Mouse (Mus musculus) stomach, embryonic 16.5 days (tissue): ENCODE results near the gene Cplx3. TPM values are rescaled to one million over a fixed set of nuclear protein-coding genes. Genes with fewer than 3 reads are reported as not detected.

Experiments used
- ATAC-seq: fragments of 200-750 bp; cut with Nextera tagmentation; 2 replicates; pipeline ENCODE4 v1.8.0; 2017; ENCODE audit warnings: moderate number of reproducible peaks, moderate TSS enrichment; ENCODE audit not compliant: insufficient read depth, low FRiP score
- H3K27ac ChIP-seq: fragments of 300-500 bp; sonication (generic); 2 replicates; pipeline ENCODE4 v1.5.1; 2014; ENCODE audit warnings: low read length
- H3K27me3 ChIP-seq: fragments of 300-500 bp; sonication (generic); 2 replicates; pipeline ENCODE4 v1.6.1; 2014; ENCODE audit warnings: low read length, control low read depth, mixed read lengths; ENCODE audit not compliant: control insufficient read depth, insufficient read depth
- H3K36me3 ChIP-seq: fragments of 300-500 bp; sonication (generic); 2 replicates; pipeline ENCODE4 v1.6.1; 2014; ENCODE audit warnings: low read length; ENCODE audit not compliant: control insufficient read depth, insufficient read depth
- H3K4me1 ChIP-seq: fragments of 300-500 bp; sonication (generic); 2 replicates; pipeline ENCODE4 v1.6.1; 2014; ENCODE audit warnings: low read length, control low read depth, mixed read lengths; ENCODE audit not compliant: control insufficient read depth, insufficient read depth
- H3K4me2 ChIP-seq: fragments of 300-500 bp; sonication (generic); 2 replicates; pipeline ENCODE4 v1.6.1; 2014; ENCODE audit warnings: low read depth, low read length, mixed read lengths
- H3K4me3 ChIP-seq: fragments of 300-500 bp; sonication (generic); replicated peaks from 2 replicates; pipeline ENCODE4 v1.5.1; 2014; ENCODE audit warnings: mild to moderate bottlenecking, low read length
- H3K9ac ChIP-seq: fragments of 300-500 bp; sonication (generic); 2 replicates; pipeline ENCODE4 v1.6.1; 2014; ENCODE audit warnings: low read length
- H3K9me3 ChIP-seq: fragments of 300-500 bp; sonication (generic); replicated peaks from 2 replicates; pipeline ENCODE4 v1.6.1; 2016; ENCODE audit warnings: low read length, control low read depth; ENCODE audit not compliant: control insufficient read depth
- WGBS: fragments of 180-500 bp; shearing (Covaris S2); extraction: QIAGEN DNeasy Blood & Tissue Kit; methylation state at CpG from one replicate; pipeline ENCODE4 v1.1.7; 2014; 5-methylcytosine and 5-hydroxymethylcytosine counted together
- polyA plus RNA-seq: library from polyadenylated mRNA; unstranded; fragments of >200 nt; fragmentation: Nextera tagmentation; extraction: Ambion mirVana; gene quantifications from 2 replicates; pipeline ENCODE4 v1.2.1, GENCODE M21; 2015

Cplx3 gene
- polyA plus RNA-seq, 1 experiment from 2014 or later, result not detected

GRCm38 (mm10) chr9:57597929-57598382 is 8.1 kb downstream of the Cplx3 start:
- 31% methylated on average over 4 of the region's 4 CpGs for WGBS
- no peak overlapping the region for H3K4me3 ChIP-seq
- H3K4me1 ChIP-seq, result peaks cover 5% of the 10 kb centered on the region; the same call in 1 of the 2 replicates
- no peaks in the 10 kb centered on the region for H3K27me3 ChIP-seq
- ATAC-seq, result peak; percentile 8; the same call in 1 of the 2 replicates
- H3K27ac ChIP-seq, result no peak overlapping the region
- H3K9ac ChIP-seq, result no peak overlapping the region
- H3K4me2 ChIP-seq, result no peak overlapping the region
- no peaks in the 10 kb centered on the region for H3K36me3 ChIP-seq
- no peaks in the 10 kb centered on the region for H3K9me3 ChIP-seq

- H3K4me1 ChIP-seq, result peaks cover 5% of the 10 kb centered on the region; the same call in 1 of the 2 replicates
- no peak for ATAC-seq
- 81% methylated on average over 8 of the region's 8 CpGs for WGBS
- no peaks in the 10 kb centered on the region for H3K27me3 ChIP-seq
- H3K36me3 ChIP-seq, result no peaks in the 10 kb centered on the region
- H3K4me2 ChIP-seq, result no peak overlapping the region
- H3K9ac ChIP-seq, result no peak overlapping the region
- no peaks in the 10 kb centered on the region for H3K9me3 ChIP-seq
- H3K27ac ChIP-seq, result no peak overlapping the region
- no peak overlapping the region for H3K4me3 ChIP-seq
Measured at GRCm38 (mm10) chr9:57597265-57597664, 8.8 kb downstream of the Cplx3 start.

GRCm38 (mm10) chr9:57594174-57594509 is 11.9 kb downstream of the Cplx3 start:
- H3K27ac ChIP-seq, result no peak overlapping the region
- H3K27me3 ChIP-seq, result no peaks in the 10 kb centered on the region
- no peak overlapping the region for H3K9ac ChIP-seq
- peaks cover 6% of the 10 kb centered on the region for H3K4me1 ChIP-seq
- no peak overlapping the region for H3K4me3 ChIP-seq
- H3K9me3 ChIP-seq, result no peaks in the 10 kb centered on the region
- ATAC-seq, result no peak
- 75% methylated on average over 9 of the region's 9 CpGs for WGBS
- H3K36me3 ChIP-seq, result 0 out of 2 replicates have a peak, but pooled peaks cover 2% of the 10 kb centered on the region
- H3K4me2 ChIP-seq, result no peak overlapping the region

- no peaks in the 10 kb centered on the region for H3K27me3 ChIP-seq
- WGBS, result 56% methylated on average over 12 of the region's 12 CpGs
- H3K27ac ChIP-seq, result no peak overlapping the region
- no peaks in the 10 kb centered on the region for H3K9me3 ChIP-seq
- H3K4me3 ChIP-seq, result no peak overlapping the region
- no peak overlapping the region for H3K4me2 ChIP-seq
- H3K36me3 ChIP-seq, result 0 out of 2 replicates have a peak, but pooled peaks cover 2% of the 10 kb centered on the region
- no peak overlapping the region for H3K9ac ChIP-seq
- ATAC-seq, result no peak
- peaks cover 11% of the 10 kb centered on the region for H3K4me1 ChIP-seq
Measured at GRCm38 (mm10) chr9:57593454-57594173, 12.5 kb downstream of the Cplx3 start.

GRCm38 (mm10) chr9:57590726-57591125 is 15.4 kb downstream of the Cplx3 start:
- Histone ChIP-seq H3K27ac (no peak overlapping the region), H3K4me3 (no peak overlapping the region), H3K36me3 (0 out of 2 replicates have a peak, but pooled peaks cover 2% of the 10 kb centered on the region), H3K27me3 (no peaks in the 10 kb centered on the region), H3K9me3 (no peaks in the 10 kb centered on the region), H3K4me1 (peaks cover 12% of the 10 kb centered on the region), H3K4me2 (no peak overlapping the region), H3K9ac (no peak overlapping the region)
- 42% methylated on average over 5 of the region's 5 CpGs for WGBS
- no peak for ATAC-seq

GRCm38 (mm10) chr9:57589224-57590126 is 16.6 kb downstream of the Cplx3 start, which contains the start of gene Ulk3:
Gene Ulk3 (plus strand): TSS chr9:57589452.
- Histone ChIP-seq H3K36me3 (0 out of 2 replicates have a peak, but pooled peaks cover 2% of the 10 kb centered on the region), H3K4me1 (peaks cover 12% of the 10 kb centered on the region), H3K9ac (peak within 1 kb of the TSS; percentile 88), H3K4me3 (peak within 1 kb of the TSS; percentile 69), H3K4me2 (peak within 1 kb of the TSS; percentile 91), H3K27ac (peak within 1 kb of the TSS; percentile 86), H3K9me3 (no peaks in the 10 kb centered on the region), H3K27me3 (no peaks in the 10 kb centered on the region)
- peak; percentile 88 for ATAC-seq
- WGBS, result under 1% methylated on average over 58 of the region's 58 CpGs

- 0 out of 2 replicates have a peak, but pooled peaks cover 7% of the 10 kb centered on the region for H3K36me3 ChIP-seq
- no peak for ATAC-seq
- no peak overlapping the region for H3K27ac ChIP-seq
Measured at GRCm38 (mm10) chr9:57584991-57585390, 21.1 kb downstream of the Cplx3 start.

GRCm38 (mm10) chr9:57577144-57577849 is 28.8 kb downstream of the Cplx3 start:
- WGBS, result 80% methylated on average over 6 of the region's 6 CpGs
- Histone ChIP-seq H3K9ac (no peak overlapping the region), H3K4me2 (no peak overlapping the region), H3K4me3 (no peak overlapping the region), H3K36me3 (0 out of 2 replicates have a peak, but pooled peaks cover 1% of the 10 kb centered on the region), H3K27ac (no peak overlapping the region), H3K9me3 (no peaks in the 10 kb centered on the region), H3K27me3 (no peaks in the 10 kb centered on the region), H3K4me1 (no peaks in the 10 kb centered on the region)
- no peak; the same call in 1 of the 2 replicates for ATAC-seq

More at GRCm38 (mm10) chr9:57584991-57585390, 21.1 kb downstream of the Cplx3 start:
- H3K4me3 ChIP-seq, result no peak overlapping the region
- no peak overlapping the region for H3K9ac ChIP-seq
- H3K4me2 ChIP-seq, result no peak overlapping the region
- no peaks in the 10 kb centered on the region for H3K27me3 ChIP-seq
- peaks cover 5% of the 10 kb centered on the region for H3K4me1 ChIP-seq
- no peaks in the 10 kb centered on the region for H3K9me3 ChIP-seq
- WGBS, result 88% methylated on average over 3 of the region's 3 CpGs
